Mouse (Mus musculus): ENCODE results near the gene Tnni1. TPM values are rescaled to one million over a fixed set of nuclear protein-coding genes. Genes with fewer than 3 reads are reported as not detected.

Gene Tnni1
- total and polyA plus RNA-seq, 2 experiments: 0.46 TPM; not detected in 1

DNA sequence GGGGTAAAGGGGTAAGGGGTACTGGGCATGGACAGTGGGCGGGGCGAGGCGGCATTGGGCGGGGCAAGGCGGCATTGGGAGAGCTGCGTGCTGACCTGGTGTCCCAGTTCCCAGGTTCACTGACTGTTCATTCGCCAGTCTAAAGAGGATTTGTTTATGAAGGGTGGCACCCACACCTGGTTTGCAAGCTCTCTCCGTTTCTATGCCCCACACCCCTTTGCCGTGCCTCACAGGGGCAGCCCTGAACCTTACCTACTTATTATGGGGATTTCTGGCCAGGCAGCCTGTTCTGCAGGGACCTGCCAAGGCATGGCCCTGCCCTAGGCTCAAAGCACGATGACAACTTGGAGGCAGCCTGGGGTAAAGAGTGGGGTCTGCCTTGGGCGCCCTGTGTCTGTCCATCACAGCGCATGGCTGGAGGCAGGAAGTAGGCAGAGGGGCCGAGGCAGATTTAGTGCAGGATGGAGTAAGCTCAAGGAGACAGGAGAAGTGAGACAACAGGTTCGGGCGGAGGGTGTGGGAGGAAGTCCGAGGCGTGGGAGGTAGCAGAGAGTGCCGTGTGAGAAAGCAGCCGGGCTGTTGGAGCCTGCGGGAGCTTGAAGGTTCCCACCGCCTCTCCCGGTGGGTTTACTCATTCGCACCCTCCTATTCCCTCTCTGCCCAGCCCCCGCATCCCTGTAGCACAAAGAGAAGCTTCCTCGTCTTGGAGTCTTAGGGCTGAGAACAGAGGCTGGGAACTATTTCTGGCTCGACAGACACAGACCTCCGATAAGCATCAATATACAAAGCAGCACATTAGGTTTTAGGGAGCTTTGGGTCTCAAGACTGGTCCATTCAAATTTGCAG lies 14.4 kb downstream of the Tnni1 start:
- H3K9ac ChIP-seq (ENCODE audit: low read depth, low read length): no peak overlapping the region
- no peaks in the 10 kb centered on the region for H3K4me1 ChIP-seq (ENCODE audit: control insufficient read depth, insufficient read depth, low read length)
- H3K27ac ChIP-seq (replicated peaks; ENCODE audit: insufficient read depth, low read depth, low read length): no peak overlapping the region
- no peaks in the 10 kb centered on the region for H3K36me3 ChIP-seq (ENCODE audit: control insufficient read depth, insufficient read depth, low read length)
- no peak for DNase-seq (ENCODE audit: extremely low read depth, low read depth, low spot score)
- no peak for TF ChIP-seq CTCF (IDR thresholded peaks at IDR 0.05; ENCODE audit: low read depth, low read length)
- no peak for TF ChIP-seq POLR2A (IDR thresholded peaks at IDR 0.05; ENCODE audit: extremely low read depth, insufficient read depth, low read length)
- 16% methylated on average over 27 of the region's 27 CpGs for WGBS
- no peak overlapping the region for H3K4me3 ChIP-seq (ENCODE audit: insufficient read depth, low read depth, low read length)
- H3K79me2 ChIP-seq (ENCODE audit: control insufficient read depth, insufficient read depth, low read length): no peaks in the 10 kb centered on the region
- H3K27me3 ChIP-seq (ENCODE audit: control insufficient read depth, insufficient read depth, low read length): 0 out of 2 replicates have a peak, but pooled peaks cover 3% of the 10 kb centered on the region

- Histone ChIP-seq H3K4me3 (ENCODE audit: insufficient read depth, low read depth, low read length) (no peak overlapping the region), H3K9ac (ENCODE audit: low read depth, low read length) (no peak overlapping the region), H3K36me3 (ENCODE audit: control insufficient read depth, insufficient read depth, low read length) (no peaks in the 10 kb centered on the region), H3K4me1 (ENCODE audit: control insufficient read depth, insufficient read depth, low read length) (no peaks in the 10 kb centered on the region), H3K27me3 (ENCODE audit: control insufficient read depth, insufficient read depth, low read length) (0 out of 2 replicates have a peak, but pooled peaks cover 3% of the 10 kb centered on the region), H3K79me2 (ENCODE audit: control insufficient read depth, insufficient read depth, low read length) (no peaks in the 10 kb centered on the region), H3K27ac (replicated peaks; ENCODE audit: insufficient read depth, low read depth, low read length) (no peak overlapping the region)
- no peak for TF ChIP-seq CTCF (IDR thresholded peaks at IDR 0.05; ENCODE audit: low read depth, low read length)
- TF ChIP-seq POLR2A (IDR thresholded peaks at IDR 0.05; ENCODE audit: extremely low read depth, insufficient read depth, low read length): no peak
- no peak for DNase-seq (ENCODE audit: extremely low read depth, low read depth, low spot score)
- 31% methylated on average over 20 of the region's 20 CpGs for WGBS
Observed at GRCm38 (mm10) chr1:135794216-135795134, 15.2 kb downstream of the Tnni1 start.

DNA sequence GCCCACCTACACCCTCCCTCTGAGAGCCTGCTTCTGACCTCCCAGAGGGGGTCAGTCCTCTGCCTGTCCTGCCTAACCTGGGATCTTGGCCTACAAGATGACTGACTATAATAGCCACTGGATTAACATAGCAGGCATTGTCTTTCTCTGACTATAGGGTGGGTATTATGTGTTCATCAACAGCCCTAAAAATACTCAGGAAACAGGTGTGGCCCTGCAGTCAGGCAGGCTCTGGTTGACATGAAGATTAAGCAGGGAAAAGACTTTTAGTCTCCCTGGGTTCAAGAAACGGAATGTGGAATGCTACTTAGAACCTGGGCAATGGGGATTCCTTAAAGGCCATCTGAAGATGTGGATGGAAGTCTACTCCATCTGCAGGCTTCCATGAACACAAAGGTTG lies 19.3 kb downstream of the Tnni1 start:
- no peak overlapping the region for H3K4me3 ChIP-seq (ENCODE audit: insufficient read depth, low read depth, low read length)
- H3K36me3 ChIP-seq (ENCODE audit: control insufficient read depth, insufficient read depth, low read length): no peaks in the 10 kb centered on the region
- no peak overlapping the region for H3K9ac ChIP-seq (ENCODE audit: low read depth, low read length)
- 0 out of 2 replicates have a peak, but pooled peaks cover 3% of the 10 kb centered on the region for H3K27me3 ChIP-seq (ENCODE audit: control insufficient read depth, insufficient read depth, low read length)
- no peak overlapping the region for H3K27ac ChIP-seq (replicated peaks; ENCODE audit: insufficient read depth, low read depth, low read length)
- no peak for DNase-seq (ENCODE audit: extremely low read depth, low read depth, low spot score)
- no peaks in the 10 kb centered on the region for H3K4me1 ChIP-seq (ENCODE audit: control insufficient read depth, insufficient read depth, low read length)
- H3K79me2 ChIP-seq (ENCODE audit: control insufficient read depth, insufficient read depth, low read length): no peaks in the 10 kb centered on the region
- WGBS: 84% methylated on average over 1 of the region's 1 CpGs
- TF ChIP-seq POLR2A (IDR thresholded peaks at IDR 0.05; ENCODE audit: extremely low read depth, insufficient read depth, low read length) (no peak), CTCF (IDR thresholded peaks at IDR 0.05; ENCODE audit: low read depth, low read length) (no peak)

GRCm38 (mm10) chr1:135799109-135799627 lies 19.9 kb downstream of the Tnni1 start:
- no peaks in the 10 kb centered on the region for H3K79me2 ChIP-seq (ENCODE audit: control insufficient read depth, insufficient read depth, low read length)
- no peak for DNase-seq (ENCODE audit: extremely low read depth, low read depth, low spot score)
- 72% methylated on average over 8 of the region's 8 CpGs for WGBS
- TF ChIP-seq CTCF (IDR thresholded peaks at IDR 0.05; ENCODE audit: low read depth, low read length) (no peak), POLR2A (IDR thresholded peaks at IDR 0.05; ENCODE audit: extremely low read depth, insufficient read depth, low read length) (no peak)
- no peak overlapping the region for H3K4me3 ChIP-seq (ENCODE audit: insufficient read depth, low read depth, low read length)
- no peaks in the 10 kb centered on the region for H3K27me3 ChIP-seq (ENCODE audit: control insufficient read depth, insufficient read depth, low read length)
- no peak overlapping the region for H3K9ac ChIP-seq (ENCODE audit: low read depth, low read length)
- no peaks in the 10 kb centered on the region for H3K4me1 ChIP-seq (ENCODE audit: control insufficient read depth, insufficient read depth, low read length)
- H3K27ac ChIP-seq (replicated peaks; ENCODE audit: insufficient read depth, low read depth, low read length): no peak overlapping the region
- no peaks in the 10 kb centered on the region for H3K36me3 ChIP-seq (ENCODE audit: control insufficient read depth, insufficient read depth, low read length)

- TF ChIP-seq CTCF (IDR thresholded peaks at IDR 0.05; ENCODE audit: low read depth, low read length): no peak
- no peak for TF ChIP-seq POLR2A (IDR thresholded peaks at IDR 0.05; ENCODE audit: extremely low read depth, insufficient read depth, low read length)
- Histone ChIP-seq H3K27me3 (ENCODE audit: control insufficient read depth, insufficient read depth, low read length) (no peaks in the 10 kb centered on the region), H3K79me2 (ENCODE audit: control insufficient read depth, insufficient read depth, low read length) (no peaks in the 10 kb centered on the region), H3K4me3 (ENCODE audit: insufficient read depth, low read depth, low read length) (no peak overlapping the region), H3K9ac (ENCODE audit: low read depth, low read length) (no peak overlapping the region), H3K27ac (replicated peaks; ENCODE audit: insufficient read depth, low read depth, low read length) (no peak overlapping the region), H3K36me3 (ENCODE audit: control insufficient read depth, insufficient read depth, low read length) (no peaks in the 10 kb centered on the region), H3K4me1 (ENCODE audit: control insufficient read depth, insufficient read depth, low read length) (no peaks in the 10 kb centered on the region)
- 68% methylated on average over 8 of the region's 8 CpGs for WGBS
- no peak for DNase-seq (ENCODE audit: extremely low read depth, low read depth, low spot score)
Observed at GRCm38 (mm10) chr1:135800192-135800950, 21.1 kb downstream of the Tnni1 start.
